Mouse (Mus musculus): Measurements from ENCODE around the gene Hivep1. TPM values are rescaled to one million over a fixed set of nuclear protein-coding genes. Genes with fewer than 3 reads are reported as not detected.

Gene Hivep1
- total RNA-seq, 2 experiments from 2014 or later, result 6.0 to 11.8 TPM

DNA sequence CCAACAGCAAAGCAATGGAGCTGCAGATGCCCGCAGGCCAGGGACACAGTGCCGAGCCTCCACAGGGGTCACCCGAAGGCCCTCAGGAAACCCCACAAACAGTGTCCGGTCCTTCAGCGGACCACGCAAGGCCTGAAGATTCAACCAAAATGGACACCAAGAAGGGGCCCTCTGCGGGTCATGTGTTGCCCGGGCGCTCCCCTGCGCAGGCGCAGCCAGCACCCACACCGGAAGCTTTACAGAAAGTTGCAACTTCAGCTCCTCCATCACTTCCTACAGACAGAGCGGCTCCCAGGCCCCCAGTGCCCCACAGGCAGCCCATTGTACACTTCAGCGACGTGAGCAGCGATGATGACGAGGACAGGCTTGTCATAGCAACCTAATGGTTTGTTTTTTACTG, 132.3 kb downstream of the Hivep1 start:
- ATAC-seq (replicated peaks; ENCODE audit: low FRiP score, poor library complexity, severe bottlenecking), result no peak

DNA sequence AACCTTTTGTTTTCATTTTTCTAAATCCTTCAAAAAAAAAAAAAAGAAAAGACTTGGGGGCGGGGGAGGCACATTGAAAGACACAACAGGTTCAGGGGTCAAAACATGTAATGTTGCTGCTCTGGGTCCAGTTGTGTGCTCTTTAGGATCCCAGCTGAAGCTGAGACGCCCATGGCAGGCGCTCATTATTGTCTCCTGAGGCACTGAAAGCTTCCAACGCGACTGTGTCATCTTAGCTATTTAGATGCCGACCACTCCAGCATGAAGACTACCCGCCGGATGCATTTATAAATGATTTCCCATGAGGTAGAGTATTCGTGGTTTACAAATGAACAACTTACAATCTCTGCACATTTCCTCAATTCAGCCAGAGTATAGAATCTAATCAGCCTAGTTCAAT, 141.2 kb downstream of the Hivep1 start:
- no peak for ATAC-seq (replicated peaks; ENCODE audit: low FRiP score, poor library complexity, severe bottlenecking)

DNA sequence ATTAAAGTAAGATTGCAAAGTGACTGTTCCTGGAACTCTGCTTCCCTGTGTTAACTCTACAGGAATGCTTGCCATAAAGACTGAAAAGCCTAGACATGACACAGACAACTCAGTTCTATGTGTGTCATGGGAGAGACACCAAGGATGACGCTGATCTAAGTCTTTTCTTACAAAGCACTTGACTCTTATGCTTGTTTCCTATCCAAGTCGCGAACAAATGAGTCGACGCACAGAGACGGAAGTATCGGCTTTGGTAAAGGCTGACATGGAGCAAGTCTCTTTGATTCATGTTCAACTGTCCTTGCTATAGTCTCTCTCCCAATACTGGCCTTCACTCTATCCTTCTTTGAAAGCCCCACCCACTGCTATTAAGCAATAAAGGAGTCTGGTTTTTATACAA, 143.8 kb downstream of the Hivep1 start:
- no peak for ATAC-seq (replicated peaks; ENCODE audit: low FRiP score, poor library complexity, severe bottlenecking)

DNA sequence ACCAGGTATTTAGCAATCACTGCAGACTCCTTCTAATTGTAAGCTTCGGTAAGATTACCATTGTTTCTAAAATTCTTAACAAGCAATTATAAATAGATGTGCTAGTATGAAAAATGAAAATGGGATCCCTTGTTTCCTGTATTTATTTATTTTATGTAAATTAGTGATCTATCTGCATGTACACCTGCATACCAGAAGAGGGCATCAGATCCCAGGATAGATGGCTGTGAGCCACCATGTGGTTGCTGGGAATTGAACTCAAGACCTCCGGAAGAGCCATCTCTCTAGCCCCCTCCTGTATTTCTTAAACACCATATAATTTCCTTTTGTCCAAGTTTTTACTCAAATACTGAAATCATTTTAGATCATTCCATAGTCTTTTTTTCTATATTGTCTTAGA, 145.8 kb downstream of the Hivep1 start:
- no peak for ATAC-seq (replicated peaks; ENCODE audit: low FRiP score, poor library complexity, severe bottlenecking)

DNA sequence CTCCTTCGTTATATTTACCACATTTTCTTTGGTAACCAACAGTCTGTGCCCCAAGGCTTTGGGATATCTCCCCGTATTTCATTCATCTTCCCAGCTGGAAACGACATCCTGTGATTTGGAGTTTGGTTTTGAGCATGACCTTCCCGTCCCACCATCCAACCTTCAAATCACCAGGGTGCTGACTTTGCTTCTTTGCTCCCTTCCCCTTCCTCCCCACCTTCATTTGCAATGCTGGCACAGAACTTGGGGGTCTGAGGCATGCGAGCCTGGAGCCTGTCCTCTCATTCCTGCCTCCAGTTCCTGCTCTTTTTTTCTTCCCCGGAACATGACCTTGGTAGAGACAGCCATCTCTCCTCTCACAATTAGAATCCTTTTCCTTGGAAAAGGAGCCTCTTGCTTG, 161.7 kb downstream of the Hivep1 start:
- no peak for ATAC-seq (replicated peaks; ENCODE audit: low FRiP score, poor library complexity, severe bottlenecking)

DNA sequence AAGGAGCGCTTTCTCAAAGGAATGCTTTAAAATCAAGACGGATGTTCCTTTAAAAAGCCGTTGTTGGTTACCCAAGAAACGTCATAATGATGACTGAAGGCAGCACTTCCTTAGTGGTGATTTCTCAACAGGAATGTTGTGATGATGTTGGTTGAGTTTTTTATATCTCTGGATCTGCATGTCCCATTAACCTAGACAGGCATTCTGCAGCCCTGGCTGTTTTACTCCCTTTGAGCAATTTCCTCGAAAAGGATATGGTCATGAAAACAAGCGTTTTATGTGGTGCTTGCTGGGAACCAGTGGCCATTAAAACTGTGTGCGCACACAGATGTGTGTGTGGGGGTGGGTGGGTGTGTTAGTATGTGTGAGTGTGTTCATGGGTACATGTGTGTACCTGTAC, 170.6 kb downstream of the Hivep1 start:
- ATAC-seq (replicated peaks; ENCODE audit: low FRiP score, poor library complexity, severe bottlenecking), result no peak

DNA sequence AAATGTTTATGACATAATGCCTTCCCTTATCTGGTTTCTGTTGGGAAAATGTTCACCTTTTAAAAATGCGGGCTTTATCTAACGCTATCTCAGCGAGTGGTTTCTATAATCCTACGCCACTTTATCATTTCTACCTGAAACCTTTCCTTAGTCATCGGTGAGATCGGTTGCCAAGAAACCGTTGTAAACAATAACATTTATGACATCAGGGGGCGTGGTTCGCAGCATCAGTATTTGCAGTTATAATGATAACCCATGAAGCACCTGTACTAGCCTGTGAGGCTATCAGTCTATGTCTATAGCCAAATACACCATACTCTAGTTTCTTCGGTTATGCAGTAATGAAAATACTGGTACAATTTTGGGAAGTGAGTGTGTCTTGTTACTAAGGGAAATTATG, 177.0 kb downstream of the Hivep1 start:
- ATAC-seq (replicated peaks; ENCODE audit: low FRiP score, poor library complexity, severe bottlenecking), result no peak

DNA sequence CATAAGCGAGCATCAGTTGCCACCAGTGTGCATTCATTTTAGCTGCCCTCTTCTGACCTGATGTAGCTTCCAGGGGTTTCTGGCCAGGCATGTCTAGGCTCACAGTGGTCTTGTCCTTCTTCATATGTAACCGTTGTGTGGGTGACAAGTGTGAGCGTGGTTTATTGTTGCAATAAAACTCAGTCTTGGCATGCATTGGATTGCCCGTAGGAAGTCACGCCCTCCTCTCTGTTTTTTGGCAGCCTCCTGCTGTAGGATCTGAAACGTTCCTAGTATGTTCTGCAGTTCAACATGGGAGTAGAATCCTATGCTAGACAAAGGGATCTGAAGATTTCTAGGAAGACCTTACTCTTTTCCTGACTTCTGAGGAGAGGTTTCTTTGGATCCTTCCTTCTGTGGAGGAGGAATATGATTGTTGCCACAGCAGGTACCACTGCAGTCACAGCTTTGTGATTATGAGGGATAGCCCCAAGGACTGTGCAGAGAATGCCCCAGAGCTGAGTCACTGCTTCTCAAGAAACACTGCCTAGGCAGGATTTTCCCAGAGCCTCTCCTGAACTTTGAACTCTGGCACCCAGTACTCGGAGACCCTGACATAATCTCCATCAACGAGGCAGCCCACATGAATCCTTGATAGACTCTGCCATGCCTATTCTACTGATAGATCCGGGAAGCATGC, 182.1 kb downstream of the Hivep1 start:
- ATAC-seq (replicated peaks; ENCODE audit: low FRiP score, poor library complexity, severe bottlenecking), result no peak

DNA sequence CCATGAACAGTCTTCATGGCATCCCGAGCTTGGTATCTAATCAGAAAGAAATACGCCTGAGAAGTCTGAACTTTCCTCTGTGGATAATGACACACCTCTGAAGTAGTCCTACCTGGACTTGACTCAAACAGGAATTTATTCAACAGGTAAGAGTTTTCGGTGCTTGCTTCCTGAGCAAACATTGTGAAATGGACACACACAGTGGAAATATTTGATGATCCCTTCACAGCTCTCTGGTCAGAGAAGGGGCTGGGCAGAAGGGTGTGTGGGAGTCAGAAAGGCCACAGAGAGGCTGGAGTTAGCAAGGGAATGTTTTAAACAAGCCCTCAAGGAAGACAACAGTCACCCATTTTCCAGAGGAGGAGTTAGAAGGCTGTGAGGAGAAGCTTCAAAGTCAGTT, 186.7 kb downstream of the Hivep1 start:
- ATAC-seq (replicated peaks; ENCODE audit: low FRiP score, poor library complexity, severe bottlenecking), result no peak

DNA sequence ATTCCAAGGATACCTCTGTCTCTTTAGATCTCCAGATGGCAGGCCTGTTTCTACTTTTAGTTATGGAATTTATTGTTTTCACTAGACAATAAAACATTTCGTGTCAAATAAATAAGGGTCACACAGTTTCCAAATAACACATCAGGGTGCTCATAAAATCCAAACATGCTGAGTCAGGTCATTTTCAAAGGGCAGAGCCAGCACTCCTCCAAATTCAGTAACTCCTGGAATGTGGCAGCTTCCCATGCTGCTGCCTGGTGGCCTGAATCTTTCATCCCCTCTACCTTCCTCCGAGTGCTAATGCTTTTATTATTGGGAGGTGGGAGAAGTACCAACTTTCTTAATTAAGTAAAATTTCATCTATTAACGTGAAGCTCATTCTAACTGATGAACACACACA, 190.3 kb downstream of the Hivep1 start:
- ATAC-seq (replicated peaks; ENCODE audit: low FRiP score, poor library complexity, severe bottlenecking), result no peak

Other genes with a start within 250 kb of the Hivep1 start
- gene Adtrp, start 204.3 kb upstream of the Hivep1 start, total RNA-seq (2015; ENCODE audit: low replicate concordance), result 2.1 and 11.9 TPM in 2 replicates
- 1.4 TPM in 1 of 2 replicates, not detected in the other for gene Adtrp, start 204.3 kb upstream of the Hivep1 start, total RNA-seq (2017; ENCODE audit: low replicate concordance)
- not detected in 2 replicates for gene Edn1, start 249.5 kb downstream of the Hivep1 start, total RNA-seq (2015; ENCODE audit: low replicate concordance)
- gene Edn1, start 249.5 kb downstream of the Hivep1 start, total RNA-seq (2017; ENCODE audit: low replicate concordance), result not detected in 2 replicates

All from erythroblast, adult 5-6 weeks (primary cell).